Mouse (Mus musculus): Measurements from ENCODE around the gene Gm11563. TPM values are rescaled to one million over a fixed set of nuclear protein-coding genes. Genes with fewer than 3 reads are reported as not detected.
"Not testable (repeated sequence)": the region's sequence is repeated elsewhere in the genome, so short reads cannot be mapped to it uniquely, and the experiment has no call there.

Gm11563 gene
- polyA plus RNA-seq, 1 experiment = not detected

GRCm38 (mm10) chr11:99633293-99633692 is 25.5 kb downstream of the Gm11563 start:
- TF ChIP-seq CTCF (conservative IDR thresholded peaks at IDR 0.05; ENCODE audit: insufficient read depth, insufficient read length, low read depth, low read length) (no peak), POLR2A (IDR thresholded peaks at IDR 0.05; ENCODE audit: low read depth, low read length) (no peak)
- H3K36me3 ChIP-seq (ENCODE audit: control insufficient read depth, insufficient read depth, low read length) = no peaks in the 10 kb centered on the region
- no peaks in the 10 kb centered on the region for H3K4me1 ChIP-seq (ENCODE audit: control insufficient read depth, insufficient read depth, low read length)
- 63% methylated on average over 2 of the region's 2 CpGs for WGBS
- DNase-seq = no peak
- no peaks in the 10 kb centered on the region for H3K27me3 ChIP-seq (replicated peaks; ENCODE audit: control insufficient read depth, insufficient read depth, low read length)
- no peak overlapping the region for H3K4me3 ChIP-seq (ENCODE audit: insufficient read depth, low read depth, low read length)
- H3K27ac ChIP-seq (ENCODE audit: insufficient read depth, low read depth, low read length) = no peak overlapping the region

DNA sequence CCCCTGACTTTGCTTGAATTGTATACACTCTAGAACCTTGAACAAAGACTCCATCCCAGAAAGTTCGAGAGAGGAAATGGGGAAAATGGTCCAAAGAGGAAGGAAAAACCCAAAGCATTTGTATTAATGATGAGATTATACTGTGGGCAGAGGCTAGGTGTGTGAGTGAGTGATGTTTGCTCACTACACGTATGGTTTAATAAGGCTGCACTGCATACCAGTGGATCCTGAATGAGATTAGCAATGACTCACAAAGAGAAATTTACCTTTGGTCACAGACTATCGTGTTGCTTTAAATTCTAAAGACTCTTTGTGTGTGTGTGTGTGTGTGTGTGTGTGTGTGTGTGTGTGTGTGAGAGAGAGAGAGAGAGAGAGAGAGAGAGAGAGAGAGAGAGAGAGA is 27.9 kb downstream of the Gm11563 start:
- no peaks in the 10 kb centered on the region for H3K4me1 ChIP-seq (ENCODE audit: control insufficient read depth, insufficient read depth, low read length)
- H3K27me3 ChIP-seq (replicated peaks; ENCODE audit: control insufficient read depth, insufficient read depth, low read length) = no peaks in the 10 kb centered on the region
- no peak overlapping the region for H3K4me3 ChIP-seq (ENCODE audit: insufficient read depth, low read depth, low read length)
- no peaks in the 10 kb centered on the region for H3K36me3 ChIP-seq (ENCODE audit: control insufficient read depth, insufficient read depth, low read length)
- WGBS = 75% methylated on average over 3 of the region's 3 CpGs
- TF ChIP-seq CTCF (conservative IDR thresholded peaks at IDR 0.05; ENCODE audit: insufficient read depth, insufficient read length, low read depth, low read length) (no peak), POLR2A (IDR thresholded peaks at IDR 0.05; ENCODE audit: low read depth, low read length) (no peak)
- no peak overlapping the region for H3K27ac ChIP-seq (ENCODE audit: insufficient read depth, low read depth, low read length)
- DNase-seq = no peak

DNA sequence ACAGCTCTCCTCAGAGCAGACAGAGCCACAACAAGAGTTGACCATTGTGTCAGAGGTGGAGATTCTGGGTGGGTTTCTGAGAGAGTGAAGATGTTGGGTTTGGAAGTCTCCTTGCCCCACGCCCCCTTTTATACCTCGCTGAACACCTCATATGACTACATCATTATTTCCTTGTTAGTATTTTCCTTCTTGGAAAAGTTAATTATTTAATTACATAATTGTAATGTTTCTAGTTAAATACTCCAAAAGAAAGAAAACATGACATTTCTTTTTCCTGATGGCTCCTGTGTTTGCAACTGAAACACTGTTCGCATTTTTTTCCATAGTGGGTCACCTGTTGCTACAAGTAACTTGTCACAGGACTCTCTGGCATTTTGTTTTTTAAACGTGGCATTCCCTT is 30.6 kb downstream of the Gm11563 start, which contains the start of gene Krtap4-1:
Gene Krtap4-1 (minus strand): TSS at position 101 of the 400 bp plus-strand sequence.
- TF ChIP-seq POLR2A (IDR thresholded peaks at IDR 0.05; ENCODE audit: low read depth, low read length) (no peak), CTCF (conservative IDR thresholded peaks at IDR 0.05; ENCODE audit: insufficient read depth, insufficient read length, low read depth, low read length) (no peak)
- Histone ChIP-seq H3K27ac (ENCODE audit: insufficient read depth, low read depth, low read length) (no peak within 1 kb of the TSS), H3K36me3 (ENCODE audit: control insufficient read depth, insufficient read depth, low read length) (no peaks in the 10 kb centered on the region), H3K27me3 (replicated peaks; ENCODE audit: control insufficient read depth, insufficient read depth, low read length) (no peaks in the 10 kb centered on the region), H3K4me3 (ENCODE audit: insufficient read depth, low read depth, low read length) (no peak within 1 kb of the TSS), H3K4me1 (ENCODE audit: control insufficient read depth, insufficient read depth, low read length) (no peaks in the 10 kb centered on the region)
- DNase-seq = no peak
- 70% methylated on average over 4 of the region's 4 CpGs for WGBS

GRCm38 (mm10) chr11:99620335-99620734 is 38.4 kb downstream of the Gm11563 start, which contains the start of gene Gm11562:
TSS of gene Gm11562 (minus strand) at chr11:99620435.
- no peaks in the 10 kb centered on the region for H3K27me3 ChIP-seq (replicated peaks; ENCODE audit: control insufficient read depth, insufficient read depth, low read length)
- WGBS = 68% methylated on average over 2 of the region's 2 CpGs
- no peak for TF ChIP-seq POLR2A (IDR thresholded peaks at IDR 0.05; ENCODE audit: low read depth, low read length)
- TF ChIP-seq CTCF (conservative IDR thresholded peaks at IDR 0.05; ENCODE audit: insufficient read depth, insufficient read length, low read depth, low read length) = no peak
- DNase-seq = no peak
- H3K4me1 ChIP-seq (ENCODE audit: control insufficient read depth, insufficient read depth, low read length) = no peaks in the 10 kb centered on the region
- H3K36me3 ChIP-seq (ENCODE audit: control insufficient read depth, insufficient read depth, low read length) = no peaks in the 10 kb centered on the region
- H3K27ac ChIP-seq (ENCODE audit: insufficient read depth, low read depth, low read length) = no peak within 1 kb of the TSS
- no peak within 1 kb of the TSS for H3K4me3 ChIP-seq (ENCODE audit: insufficient read depth, low read depth, low read length)

GRCm38 (mm10) chr11:99614796-99615363 is 43.9 kb downstream of the Gm11563 start, which contains the start of gene Krtap2-4:
TSS of gene Krtap2-4 (minus strand) at chr11:99614846.
- H3K4me1 ChIP-seq (ENCODE audit: control insufficient read depth, insufficient read depth, low read length) = no peaks in the 10 kb centered on the region
- no peak for DNase-seq
- no peaks in the 10 kb centered on the region for H3K27me3 ChIP-seq (replicated peaks; ENCODE audit: control insufficient read depth, insufficient read depth, low read length)
- H3K4me3 ChIP-seq (ENCODE audit: insufficient read depth, low read depth, low read length) = no peak within 1 kb of the TSS
- WGBS = 73% methylated on average over 3 of the region's 3 CpGs
- TF ChIP-seq CTCF (conservative IDR thresholded peaks at IDR 0.05; ENCODE audit: insufficient read depth, insufficient read length, low read depth, low read length) (no peak), POLR2A (IDR thresholded peaks at IDR 0.05; ENCODE audit: low read depth, low read length) (no peak)
- no peaks in the 10 kb centered on the region for H3K36me3 ChIP-seq (ENCODE audit: control insufficient read depth, insufficient read depth, low read length)
- H3K27ac ChIP-seq (ENCODE audit: insufficient read depth, low read depth, low read length) = no peak within 1 kb of the TSS

GRCm38 (mm10) chr11:99610089-99610488 is 48.7 kb downstream of the Gm11563 start, which contains the start of gene Gm11937:
TSS of gene Gm11937 (minus strand) at chr11:99610189.
- not testable (repeated sequence) for H3K36me3 ChIP-seq (ENCODE audit: control insufficient read depth, insufficient read depth, low read length); H3K4me3 ChIP-seq (ENCODE audit: insufficient read depth, low read depth, low read length); DNase-seq; H3K27me3 ChIP-seq (replicated peaks; ENCODE audit: control insufficient read depth, insufficient read depth, low read length); H3K27ac ChIP-seq (ENCODE audit: insufficient read depth, low read depth, low read length); H3K4me1 ChIP-seq (ENCODE audit: control insufficient read depth, insufficient read depth, low read length)
- WGBS = 59% methylated on average over 1 of the region's 2 CpGs

DNA sequence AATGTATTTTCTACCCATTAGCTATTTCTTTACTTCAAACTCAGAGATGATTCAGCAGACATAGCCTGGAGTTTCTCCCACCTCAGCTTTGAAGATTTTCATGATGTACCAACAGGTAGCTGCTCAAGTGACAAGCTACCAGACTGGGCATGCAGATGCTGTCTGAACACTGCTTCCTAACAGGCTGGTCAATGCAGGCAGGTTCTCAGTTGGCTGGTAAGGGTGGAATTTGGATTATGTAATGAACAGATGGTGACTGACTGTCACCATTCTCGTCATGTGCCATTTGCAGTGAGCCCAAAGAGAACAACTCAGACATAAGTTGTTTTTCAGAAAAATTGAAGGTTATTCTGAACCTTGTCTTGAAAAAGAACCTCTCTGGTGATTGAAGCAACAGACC is 49.6 kb downstream of the Gm11563 start:
- H3K27me3 ChIP-seq (replicated peaks; ENCODE audit: control insufficient read depth, insufficient read depth, low read length) = no peaks in the 10 kb centered on the region
- no peak for TF ChIP-seq POLR2A (IDR thresholded peaks at IDR 0.05; ENCODE audit: low read depth, low read length)
- TF ChIP-seq CTCF (conservative IDR thresholded peaks at IDR 0.05; ENCODE audit: insufficient read depth, insufficient read length, low read depth, low read length) = no peak
- WGBS = 76% methylated on average over 1 of the region's 1 CpGs
- no peaks in the 10 kb centered on the region for H3K36me3 ChIP-seq (ENCODE audit: control insufficient read depth, insufficient read depth, low read length)
- no peaks in the 10 kb centered on the region for H3K4me1 ChIP-seq (ENCODE audit: control insufficient read depth, insufficient read depth, low read length)
- H3K4me3 ChIP-seq (ENCODE audit: insufficient read depth, low read depth, low read length) = no peak overlapping the region
- H3K27ac ChIP-seq (ENCODE audit: insufficient read depth, low read depth, low read length) = no peak overlapping the region
- DNase-seq = no peak

Other genes with a start within 250 kb of the Gm11563 start
- not detected in 2 replicates for gene Krt12, start 236.7 kb downstream of the Gm11563 start, polyA plus RNA-seq (2012; rRNA removed)
- 0.13 and 0.23 TPM in 2 replicates for gene Krt20, start 220.8 kb downstream of the Gm11563 start, polyA plus RNA-seq (2012; rRNA removed)
- gene Krt23, start 165.8 kb downstream of the Gm11563 start, polyA plus RNA-seq (2012; rRNA removed) = 2.7 and 3.5 TPM in 2 replicates
- gene Krt39, start 137.6 kb downstream of the Gm11563 start, polyA plus RNA-seq (2012; rRNA removed) = not detected in 2 replicates
- gene Krt40, start 115.8 kb downstream of the Gm11563 start, polyA plus RNA-seq (2012; rRNA removed) = not detected in 2 replicates
- gene Krtap3-3, start 108.1 kb downstream of the Gm11563 start, polyA plus RNA-seq (2012; rRNA removed) = not detected in 2 replicates
- gene Krtap3-2, start 102.1 kb downstream of the Gm11563 start, polyA plus RNA-seq (2012; rRNA removed) = not detected in 2 replicates
- not detected in 2 replicates for gene Gm11939, start 99.5 kb downstream of the Gm11563 start, polyA plus RNA-seq (2012; rRNA removed)
- gene Krtap3-1, start 92.3 kb downstream of the Gm11563 start, polyA plus RNA-seq (2012; rRNA removed) = not detected in 2 replicates
- gene Krtap1-5, start 77.9 kb downstream of the Gm11563 start, polyA plus RNA-seq (2012; rRNA removed) = not detected in 2 replicates
- gene Krtap1-4, start 75.3 kb downstream of the Gm11563 start, polyA plus RNA-seq (2012; rRNA removed) = not detected in 2 replicates
- not detected in 2 replicates for gene Krtap1-3, start 67.6 kb downstream of the Gm11563 start, polyA plus RNA-seq (2012; rRNA removed)
- gene Krtap9-3, start 60.9 kb downstream of the Gm11563 start, polyA plus RNA-seq (2012; rRNA removed) = not detected in 2 replicates
- not detected in 2 replicates for gene Gm11938, start 55.7 kb downstream of the Gm11563 start, polyA plus RNA-seq (2012; rRNA removed)
- gene Gm11937, start 48.8 kb downstream of the Gm11563 start, polyA plus RNA-seq (2012; rRNA removed) = not detected in 2 replicates
- gene Krtap2-4, start 44.1 kb downstream of the Gm11563 start, polyA plus RNA-seq (2012; rRNA removed) = not detected in 2 replicates
- not detected in 2 replicates for gene Gm11562, start 38.5 kb downstream of the Gm11563 start, polyA plus RNA-seq (2012; rRNA removed)
- not detected in 2 replicates for gene Krtap4-1, start 30.7 kb downstream of the Gm11563 start, polyA plus RNA-seq (2012; rRNA removed)
- gene Krtap4-2, start 23.9 kb downstream of the Gm11563 start, polyA plus RNA-seq (2012; rRNA removed) = not detected in 2 replicates
- gene Krtap4-7, start 14.9 kb downstream of the Gm11563 start, polyA plus RNA-seq (2012; rRNA removed) = not detected in 2 replicates
- gene Gm11555, start 8.7 kb downstream of the Gm11563 start, polyA plus RNA-seq (2012; rRNA removed) = not detected in 2 replicates
- gene Krtap4-6, start 7.0 kb upstream of the Gm11563 start, polyA plus RNA-seq (2012; rRNA removed) = not detected in 2 replicates
- not detected in 2 replicates for gene Gm14190, start 31.8 kb upstream of the Gm11563 start, polyA plus RNA-seq (2012; rRNA removed)
- not detected in 2 replicates for gene Gm14180, start 75.3 kb upstream of the Gm11563 start, polyA plus RNA-seq (2012; rRNA removed)
- gene Gm11595, start 114.0 kb upstream of the Gm11563 start, polyA plus RNA-seq (2012; rRNA removed) = not detected in 2 replicates
- gene Krtap4-8, start 121.7 kb upstream of the Gm11563 start, polyA plus RNA-seq (2012; rRNA removed) = not detected in 2 replicates
- not detected in 2 replicates for gene Krtap4-9, start 126.2 kb upstream of the Gm11563 start, polyA plus RNA-seq (2012; rRNA removed)
- gene Gm11596, start 134.5 kb upstream of the Gm11563 start, polyA plus RNA-seq (2012; rRNA removed) = not detected in 2 replicates
- not detected in 2 replicates for gene Gm11569, start 140.0 kb upstream of the Gm11563 start, polyA plus RNA-seq (2012; rRNA removed)
- gene Gm11554, start 145.5 kb upstream of the Gm11563 start, polyA plus RNA-seq (2012; rRNA removed) = not detected in 2 replicates
- not detected in 2 replicates for gene Krtap4-13, start 150.9 kb upstream of the Gm11563 start, polyA plus RNA-seq (2012; rRNA removed)
- gene Gm11564, start 156.7 kb upstream of the Gm11563 start, polyA plus RNA-seq (2012; rRNA removed) = not detected in 2 replicates
- not detected in 2 replicates for gene 2300003K06Rik, start 179.1 kb upstream of the Gm11563 start, polyA plus RNA-seq (2012; rRNA removed)
- not detected in 2 replicates for gene Krtap4-16, start 192.6 kb upstream of the Gm11563 start, polyA plus RNA-seq (2012; rRNA removed)
- gene Gm11568, start 199.0 kb upstream of the Gm11563 start, polyA plus RNA-seq (2012; rRNA removed) = not detected in 2 replicates
- gene Gm11559, start 205.5 kb upstream of the Gm11563 start, polyA plus RNA-seq (2012; rRNA removed) = not detected in 2 replicates
- not detected in 2 replicates for gene Krtap9-1, start 214.4 kb upstream of the Gm11563 start, polyA plus RNA-seq (2012; rRNA removed)
- gene Gm11567, start 220.2 kb upstream of the Gm11563 start, polyA plus RNA-seq (2012; rRNA removed) = not detected in 2 replicates
- gene Krtap31-1, start 249.0 kb upstream of the Gm11563 start, polyA plus RNA-seq (2012; rRNA removed) = not detected in 2 replicates

All from kidney, adult 2 months (tissue).